Mouse (Mus musculus): ENCODE measurements around the gene Pole2.

Pole2 gene

DNA sequence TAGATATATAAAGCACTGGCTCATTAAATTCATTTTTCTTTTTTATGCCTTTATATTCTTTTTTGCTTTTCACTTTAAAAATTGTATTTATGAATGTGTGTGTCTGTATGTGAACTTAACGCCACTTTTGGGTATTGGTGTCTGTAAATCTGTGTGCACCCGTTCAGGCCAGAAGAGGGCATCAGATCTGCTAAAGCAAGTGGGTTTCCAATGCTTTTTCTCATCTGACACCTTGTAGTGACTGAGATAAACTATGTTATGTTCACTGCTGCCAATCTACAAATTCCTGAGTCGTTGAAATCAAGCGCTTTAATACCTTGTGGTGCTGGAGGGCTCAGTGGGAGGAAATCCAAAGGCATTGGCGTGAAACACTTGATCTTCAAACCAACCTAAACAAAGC is 16.9 kb downstream of the Pole2 start:
- in situ Hi-C loops (cut with MboI, MseI), result loop anchor here in 1 of 2 experiments (10.0 kb wide), 1 partner anchor 104 kb away; no protein-coding TSS in a partner anchor

DNA sequence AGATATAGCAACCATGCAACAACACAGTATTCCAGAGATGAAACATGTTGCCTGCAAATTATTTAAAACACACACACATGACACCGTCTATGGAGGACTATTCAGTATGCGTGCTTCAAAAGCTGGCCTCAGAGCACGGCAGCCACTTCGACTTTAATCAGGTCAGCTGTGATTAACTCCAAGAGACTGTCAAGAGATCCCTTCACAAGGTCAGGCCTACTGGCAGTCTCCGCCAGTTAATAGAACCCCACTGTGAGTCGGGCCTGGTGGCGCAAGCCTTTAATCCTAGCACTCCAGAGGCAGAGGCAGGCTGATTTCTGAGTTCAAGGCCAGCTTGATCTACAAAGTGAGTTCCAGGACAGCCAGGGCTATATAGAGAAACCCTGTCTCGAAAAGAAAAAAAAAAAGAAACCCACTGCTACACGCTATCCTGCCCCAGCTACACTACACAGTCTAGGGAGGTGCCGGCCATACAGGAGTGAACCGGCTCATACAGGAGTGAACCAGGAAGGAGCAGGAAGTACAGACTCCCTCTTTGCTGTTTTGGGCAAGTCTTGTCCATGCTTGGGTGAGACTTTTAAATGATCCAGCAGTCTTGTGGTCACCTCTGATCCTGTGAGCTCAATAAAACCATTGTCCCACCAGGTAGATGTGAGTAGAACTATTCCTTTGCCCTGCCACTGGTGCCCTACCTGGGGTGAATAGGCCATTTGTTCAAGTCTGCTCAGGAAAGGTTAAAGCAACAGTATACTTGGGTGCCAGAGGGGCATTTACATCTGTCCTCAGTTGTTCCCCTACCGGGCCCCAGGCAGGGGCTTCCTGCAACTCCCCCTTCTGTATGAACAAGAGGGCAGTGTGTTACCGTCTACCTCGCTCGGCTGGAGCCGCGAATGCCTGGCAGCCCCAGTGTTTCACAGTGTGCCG is 17.7 kb downstream of the Pole2 start:
- in situ Hi-C loops (cut with MboI, MseI), result loop anchor here in 1 of 2 experiments (10.0 kb wide), 1 partner anchor 104 kb away; no protein-coding TSS in a partner anchor

- in situ Hi-C loops (cut with MboI, MseI), result no loop called here
Observed at GRCm38 (mm10) chr12:69208520-69208919, 19.5 kb downstream of the Pole2 start.

DNA sequence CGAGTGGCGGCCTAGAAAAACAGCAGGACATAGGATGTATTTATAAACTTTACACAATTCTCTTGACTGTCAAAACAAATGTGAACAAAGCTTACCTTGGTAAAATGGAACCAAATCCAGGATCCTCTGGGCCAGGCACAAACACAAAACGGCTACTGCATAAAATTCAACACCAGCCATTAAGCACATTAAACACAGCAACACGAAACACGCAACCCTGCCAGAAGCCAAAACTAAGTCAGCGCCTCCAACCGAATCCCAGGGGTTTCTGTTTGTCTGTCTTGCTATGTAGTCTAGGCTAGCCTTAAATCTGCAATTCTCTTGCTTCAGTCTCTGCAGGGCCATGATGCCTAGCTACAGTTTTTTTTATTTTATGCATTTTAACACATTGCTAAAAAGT is 20.1 kb downstream of the Pole2 start:
- in situ Hi-C loops (cut with MboI, MseI), result no loop called here

DNA sequence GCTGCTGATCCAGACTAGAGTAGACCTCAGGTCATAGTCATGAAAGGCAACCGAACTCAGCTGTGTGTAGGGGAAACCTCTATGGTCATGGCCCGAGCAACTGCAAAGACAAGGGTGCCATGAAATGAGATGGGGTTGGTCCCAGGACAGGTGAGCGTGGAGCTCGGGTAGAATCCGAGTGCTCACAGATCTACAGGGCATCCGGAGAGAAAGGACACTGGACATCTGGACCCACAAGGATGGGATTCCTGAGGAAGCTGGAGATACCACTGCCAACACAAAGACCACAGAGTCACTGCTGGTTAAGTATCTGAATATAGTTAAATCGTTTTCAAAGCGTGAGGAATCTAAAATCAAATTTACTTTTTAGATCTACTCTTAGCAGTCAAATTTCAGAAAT is 20.6 kb downstream of the Pole2 start:
- in situ Hi-C loops (cut with MboI, MseI), result no loop called here

DNA sequence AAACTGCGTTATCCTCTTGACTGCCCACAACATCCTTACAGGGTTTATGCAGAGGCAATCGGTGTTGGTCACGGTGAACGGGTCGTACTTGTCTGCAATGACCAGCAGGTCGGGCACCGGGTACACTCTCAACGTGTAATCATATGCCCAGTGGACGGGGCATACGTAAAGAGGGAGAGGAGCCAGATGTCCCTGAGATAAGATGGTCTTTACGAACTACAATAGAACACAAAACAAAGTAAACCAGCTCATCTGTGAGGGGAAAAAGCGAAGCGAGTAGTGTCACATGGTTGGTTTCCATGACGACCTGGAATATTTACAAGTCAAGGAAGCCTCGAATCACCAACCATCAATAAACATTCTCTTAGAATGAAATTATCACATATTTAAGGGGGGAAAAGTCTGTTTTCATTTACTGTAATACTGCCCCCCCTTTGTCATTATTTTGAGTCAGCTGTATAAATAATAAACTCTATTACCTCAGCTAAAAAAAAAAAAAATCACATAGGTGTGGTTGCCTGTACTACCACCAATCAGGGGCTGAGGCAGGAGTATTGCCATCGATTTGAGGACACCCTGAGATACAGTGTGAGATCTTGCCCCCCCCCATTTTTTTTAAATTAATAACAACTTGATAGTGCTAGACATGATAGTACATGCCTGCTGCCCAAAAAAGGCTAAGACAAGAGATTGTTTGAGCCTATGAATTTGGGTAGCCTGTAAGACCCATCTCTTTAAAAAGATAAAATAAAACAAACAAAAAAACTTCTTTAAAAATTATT is 23.8 kb downstream of the Pole2 start, which contains the start of gene Gm49384:
Gene Gm49384, minus strand, starts transcription at position 216 of the 782 bp plus-strand sequence.
- in situ Hi-C loops (cut with MboI, MseI), result no loop called here

- in situ Hi-C loops (cut with MboI, MseI), result no loop called here
Observed at GRCm38 (mm10) chr12:69198985-69199384, 29.0 kb downstream of the Pole2 start.

GRCm38 (mm10) chr12:69198164-69198535 is 29.8 kb downstream of the Pole2 start, which contains the start of gene Dnaaf2:
TSS of gene Dnaaf2 (minus strand) at chr12:69198429.
- in situ Hi-C loops (cut with MboI, MseI), result no loop called here

- in situ Hi-C loops (cut with MboI, MseI), result no loop called here
Observed at GRCm38 (mm10) chr12:69197378-69198163, 30.4 kb downstream of the Pole2 start.

DNA sequence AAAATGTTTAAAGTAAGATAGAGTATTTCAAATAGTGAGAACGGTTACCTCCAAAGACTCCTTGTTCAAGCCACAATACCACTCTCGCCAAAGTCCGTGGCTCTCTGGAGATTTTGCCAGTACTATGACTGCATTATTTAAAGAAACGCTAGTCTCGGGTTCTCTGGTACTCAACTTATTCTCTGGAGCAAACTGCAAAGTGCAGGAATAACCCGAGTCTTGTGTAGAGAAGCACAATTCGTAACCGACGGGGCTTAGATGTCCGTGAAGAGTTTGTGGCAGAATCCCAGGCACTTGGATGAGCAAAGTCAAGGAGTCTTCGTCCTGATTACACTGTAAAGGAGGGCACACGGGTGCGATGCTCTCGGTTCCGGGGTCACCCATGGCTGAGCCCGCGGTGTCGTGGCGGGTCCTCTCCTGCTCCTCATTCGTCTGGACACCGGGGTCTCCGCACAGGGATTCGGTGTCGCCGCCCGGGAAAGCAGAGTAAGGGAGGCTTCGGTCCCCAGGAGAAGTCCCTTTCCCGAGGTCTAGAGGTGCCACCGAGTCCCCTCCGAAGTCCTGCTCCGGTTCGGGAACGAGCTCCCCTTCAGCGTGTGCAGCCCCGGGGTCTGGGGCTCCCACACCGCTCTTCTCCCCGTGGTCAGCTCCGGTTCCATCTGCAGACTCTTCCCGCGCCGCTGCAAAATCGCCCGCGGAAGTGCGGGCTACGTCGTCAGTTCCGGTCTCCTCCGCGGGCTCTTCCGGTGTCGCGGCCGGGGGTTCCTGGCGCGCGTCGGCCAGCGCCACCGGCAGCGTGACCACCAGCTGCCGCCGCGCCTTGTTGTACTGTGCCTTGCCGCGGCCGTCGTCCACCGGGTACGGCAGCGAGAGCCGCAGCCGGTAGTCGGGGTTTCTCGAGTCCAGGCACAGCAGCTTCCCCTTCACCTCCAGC is 31.3 kb downstream of the Pole2 start, which contains the start of gene Gm49383:
Gene Gm49383, minus strand, starts transcription at position 661 of the 934 bp plus-strand sequence.
- in situ Hi-C loops (cut with MboI, MseI), result no loop called here

- in situ Hi-C loops (cut with MboI, MseI), result no loop called here
Observed at GRCm38 (mm10) chr12:69192637-69193036, 35.4 kb downstream of the Pole2 start.

DNA sequence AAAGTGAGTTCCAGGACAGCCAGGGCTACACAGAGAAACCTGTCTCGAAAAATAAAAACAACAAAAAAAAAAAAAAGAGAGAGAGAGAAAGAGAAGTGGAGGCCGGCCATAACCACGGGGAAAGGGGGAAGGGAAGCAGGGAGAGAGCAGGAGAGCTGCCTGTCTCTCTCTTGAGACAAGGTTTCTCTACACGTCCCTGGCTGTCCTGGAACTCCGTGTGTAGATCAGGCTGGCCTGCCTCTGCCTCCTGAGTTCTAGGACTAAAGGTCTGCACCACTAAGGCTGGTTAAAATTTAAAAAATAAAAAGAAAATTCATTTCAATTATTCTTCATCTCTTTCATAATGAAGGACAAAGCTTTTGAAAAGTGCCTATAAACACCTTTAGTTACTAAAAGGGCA is 36.6 kb downstream of the Pole2 start:
- in situ Hi-C loops (cut with MboI, MseI), result no loop called here

- in situ Hi-C loops (cut with MboI, MseI), result no loop called here
Observed at GRCm38 (mm10) chr12:69190522-69190921, 37.5 kb downstream of the Pole2 start.

DNA sequence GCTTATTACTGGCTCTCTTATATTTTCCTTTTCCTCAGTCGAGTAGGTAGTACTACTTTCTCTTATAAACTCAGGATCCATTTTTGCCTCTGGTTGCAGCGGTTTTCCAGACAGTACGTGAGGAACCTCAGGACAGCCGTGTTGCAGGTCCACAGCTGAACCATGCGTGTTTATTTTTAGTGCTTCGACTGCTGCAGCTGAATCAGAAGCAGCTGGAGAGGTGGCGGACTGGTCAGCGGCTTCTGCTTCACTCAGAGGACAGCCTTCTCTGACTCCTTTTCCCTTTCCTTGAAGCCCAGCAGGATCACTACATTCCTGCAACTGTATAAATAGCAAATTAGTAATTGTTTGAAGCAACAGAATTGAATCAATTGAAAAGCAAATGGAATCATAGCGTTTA is 37.9 kb downstream of the Pole2 start:
- in situ Hi-C loops (cut with MboI, MseI), result no loop called here

DNA sequence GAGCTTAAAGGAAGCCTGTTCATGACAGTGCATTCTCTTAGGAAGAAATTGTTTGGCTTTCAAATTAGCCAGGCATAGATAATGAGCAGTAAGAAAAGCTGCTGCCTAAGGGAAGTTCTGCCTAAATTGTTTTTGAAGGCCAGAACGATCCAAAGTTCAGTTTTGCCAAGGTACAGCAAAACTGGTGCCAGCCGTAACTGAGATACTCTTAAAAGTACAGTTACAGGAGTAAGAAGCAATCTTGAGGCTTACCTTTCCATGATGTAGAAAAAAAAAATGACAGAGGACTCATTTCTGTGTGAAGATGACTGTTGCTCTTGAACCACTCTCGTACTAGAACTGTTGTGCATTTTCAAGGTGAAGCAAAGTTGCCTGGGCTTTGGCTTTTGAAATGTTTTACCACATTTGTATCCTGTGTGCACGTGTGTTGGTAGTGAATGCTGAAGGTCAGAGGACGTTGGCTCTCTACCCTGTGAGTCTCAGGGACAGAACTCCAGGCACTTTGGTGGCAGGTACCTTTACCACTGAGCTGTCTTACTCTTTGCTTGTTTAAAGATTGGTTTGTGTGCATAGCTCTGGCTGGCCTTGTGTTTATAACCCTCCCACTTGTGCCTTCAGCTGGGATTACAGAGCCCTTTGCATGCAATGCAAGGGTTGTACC is 41.1 kb downstream of the Pole2 start:
- in situ Hi-C loops (cut with MboI, MseI), result no loop called here

DNA sequence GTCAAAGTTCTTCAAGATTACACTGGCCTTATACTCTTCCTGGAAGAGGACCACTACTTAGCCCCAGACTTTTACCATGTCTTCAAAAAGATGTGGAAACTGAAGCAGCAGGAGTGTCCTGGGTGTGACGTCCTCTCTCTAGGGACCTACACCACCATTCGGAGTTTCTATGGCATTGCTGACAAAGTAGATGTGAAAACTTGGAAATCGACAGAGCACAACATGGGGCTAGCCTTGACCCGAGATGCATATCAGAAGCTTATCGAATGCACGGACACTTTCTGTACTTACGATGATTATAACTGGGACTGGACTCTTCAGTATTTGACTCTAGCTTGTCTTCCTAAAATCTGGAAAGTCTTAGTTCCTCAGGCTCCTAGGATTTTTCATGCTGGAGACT is 42.6 kb downstream of the Pole2 start:
- in situ Hi-C loops (cut with MboI, MseI), result no loop called here

GRCm38 (mm10) chr12:69184342-69185295 is 43.4 kb downstream of the Pole2 start:
- in situ Hi-C loops (cut with MboI, MseI), result no loop called here

DNA sequence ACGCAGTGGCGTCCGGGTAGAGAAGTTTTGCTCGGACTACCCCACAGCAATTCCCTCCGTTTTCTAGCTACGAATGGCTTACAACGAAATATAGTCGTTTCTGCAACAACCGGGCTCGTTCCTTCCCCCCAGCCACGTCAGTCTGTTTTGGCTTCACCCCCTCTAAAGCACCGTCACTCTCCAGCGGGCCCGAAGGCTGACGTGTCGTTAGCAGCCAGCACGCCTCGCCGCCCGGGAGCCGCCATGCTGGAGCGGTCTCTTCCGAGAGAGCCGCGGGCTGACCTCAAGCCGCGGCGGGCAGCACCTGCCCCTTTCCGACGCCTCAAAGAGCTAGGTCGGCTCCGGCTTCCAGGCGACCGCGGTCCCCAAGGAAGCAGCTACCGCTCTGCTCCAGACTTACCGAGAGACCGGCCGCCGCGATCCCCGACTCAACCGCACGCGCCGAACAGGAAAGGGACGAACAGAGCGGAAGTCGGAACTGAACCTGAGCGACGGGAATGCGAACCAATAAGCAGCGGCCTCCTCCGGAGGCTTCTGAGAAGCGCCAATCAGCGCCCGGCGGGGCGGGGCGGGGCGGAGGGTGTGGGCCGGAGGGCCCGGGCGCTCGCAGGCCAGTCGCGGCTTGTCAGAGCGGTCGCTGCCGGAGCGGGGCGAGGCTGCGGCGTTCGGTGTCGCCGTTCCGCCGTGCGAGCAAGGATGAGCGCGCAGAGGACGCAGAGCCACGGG is 44.2 kb downstream of the Pole2 start, which contains the start of the genes Rpl36al and Mgat2:
Gene Rpl36al, minus strand, starts transcription at position 501 of the 726 bp plus-strand sequence.
Gene Mgat2, plus strand, starts transcription at position 575 of the 726 bp plus-strand sequence.
- in situ Hi-C loops (cut with MboI, MseI), result no loop called here

All from T-helper 17 cell (primary cell).